Mouse (Mus musculus): Measurements from ENCODE around the gene Synpo2. TPM values are rescaled to one million over a fixed set of nuclear protein-coding genes. Genes with fewer than 3 reads are reported as not detected.
A peak's percentile ranks its signal among the peaks of the same experiment; 100 is the strongest.

Gene Synpo2
- total and polyA plus RNA-seq, 2 experiments from 2014 or later, result 1.6 to 2.5 TPM

DNA sequence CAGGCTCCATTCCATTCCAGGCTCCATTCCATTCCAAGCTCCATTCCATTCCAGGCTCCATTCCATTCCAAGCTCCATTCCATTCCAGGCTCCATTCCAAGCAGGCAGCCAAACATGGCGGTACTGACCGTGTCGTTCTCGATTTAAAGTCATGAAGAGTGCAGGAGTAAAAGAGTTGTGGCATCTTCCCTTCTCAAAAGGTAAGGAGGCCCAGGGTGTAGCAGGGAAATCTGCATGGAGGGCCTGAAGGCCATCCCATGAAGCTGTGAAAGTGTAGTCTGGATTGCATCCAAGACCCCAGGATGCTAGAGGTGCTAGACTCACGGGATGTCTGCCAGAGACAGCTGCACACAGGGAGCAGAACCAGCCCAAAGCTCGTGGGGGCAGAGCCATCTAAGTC lies 28.8 kb upstream of the Synpo2 start:
- Histone ChIP-seq H3K4me3 (ENCODE audit: low read depth, low read length) (peak overlapping the region; percentile 22), H3K4me1 (ENCODE audit: insufficient read depth) (no peaks in the 10 kb centered on the region), H3K4me2 (ENCODE audit: low read depth) (peak overlapping the region; percentile 30; the same call in 1 of the 2 replicates), H3K9me3 (ENCODE audit: low read length) (no peaks in the 10 kb centered on the region), H3K27ac (ENCODE audit: low read depth, low read length) (no peak overlapping the region), H3K36me3 (ENCODE audit: insufficient read depth) (no peaks in the 10 kb centered on the region), H3K9ac (no peak overlapping the region), H3K27me3 (ENCODE audit: insufficient read depth, low read length) (no peaks in the 10 kb centered on the region)
- DNase-seq (peak; percentile 49), ATAC-seq (no peak)
- TF ChIP-seq CTCF (IDR thresholded peaks at IDR 0.05; ENCODE audit: low read depth), result no peak
- WGBS, result 42% methylated on average over 6 of the region's 6 CpGs

- H3K4me3 ChIP-seq (ENCODE audit: low read depth, low read length), result no peak overlapping the region
- ATAC-seq (no peak), DNase-seq (no peak)
- H3K27ac ChIP-seq (ENCODE audit: low read depth, low read length), result no peak overlapping the region
- H3K36me3 ChIP-seq (ENCODE audit: insufficient read depth), result no peaks in the 10 kb centered on the region
- H3K9ac ChIP-seq, result no peak overlapping the region
- no peaks in the 10 kb centered on the region for H3K27me3 ChIP-seq (ENCODE audit: insufficient read depth, low read length)
- H3K4me2 ChIP-seq (ENCODE audit: low read depth), result no peak overlapping the region
- 44% methylated on average over 4 of the region's 4 CpGs for WGBS
- TF ChIP-seq CTCF (IDR thresholded peaks at IDR 0.05; ENCODE audit: low read depth), result no peak
- H3K9me3 ChIP-seq (ENCODE audit: low read length), result no peaks in the 10 kb centered on the region
- no peaks in the 10 kb centered on the region for H3K4me1 ChIP-seq (ENCODE audit: insufficient read depth)
Observed at GRCm38 (mm10) chr3:123258709-123259108, 22.8 kb upstream of the Synpo2 start.

DNA sequence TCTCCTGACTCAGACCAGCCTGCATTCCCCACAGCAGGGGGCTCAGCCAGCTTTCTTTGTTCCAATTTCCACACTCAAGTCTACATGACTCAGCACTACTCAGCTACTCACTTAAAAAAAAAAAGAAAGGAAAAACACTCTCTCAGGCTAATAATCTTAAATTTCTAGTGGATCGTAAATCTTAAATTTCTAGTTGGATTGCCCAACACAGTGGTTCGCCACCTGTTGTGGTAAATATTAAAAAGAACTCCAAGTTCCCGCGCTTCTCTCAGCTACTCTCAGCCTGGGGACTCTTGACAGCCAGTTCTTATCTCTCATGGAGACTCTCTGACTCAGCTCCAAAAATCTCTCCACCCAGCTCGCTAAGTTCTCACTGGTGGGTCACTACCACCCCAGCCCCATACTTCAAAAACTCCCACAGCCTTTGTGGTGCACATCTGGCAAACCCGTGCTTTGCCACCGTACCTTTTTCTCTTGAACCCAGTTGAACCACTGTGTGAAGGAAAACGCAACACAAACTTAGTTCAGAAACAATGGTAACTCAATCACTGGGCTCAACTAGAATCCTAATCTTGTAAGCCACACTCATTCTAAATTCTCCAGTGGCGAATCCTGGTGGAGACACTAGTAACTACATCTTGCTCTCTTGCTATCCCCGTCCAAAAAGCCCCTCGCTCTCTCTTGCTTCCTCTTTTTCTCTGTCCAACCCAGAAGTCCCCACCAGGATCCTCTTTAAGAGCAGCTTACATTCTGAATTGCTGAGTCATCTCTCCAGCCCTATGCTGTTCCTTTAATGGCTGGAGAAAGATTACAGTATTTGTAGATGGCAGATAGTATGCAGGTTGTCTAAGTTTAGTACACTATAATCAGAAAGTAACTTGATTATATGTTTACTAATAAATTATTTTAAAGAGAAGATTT lies 20.5 kb upstream of the Synpo2 start:
- Histone ChIP-seq H3K27me3 (ENCODE audit: insufficient read depth, low read length) (no peaks in the 10 kb centered on the region), H3K9ac (no peak overlapping the region), H3K27ac (ENCODE audit: low read depth, low read length) (no peak overlapping the region), H3K4me1 (ENCODE audit: insufficient read depth) (no peaks in the 10 kb centered on the region), H3K4me3 (ENCODE audit: low read depth, low read length) (no peak overlapping the region), H3K9me3 (ENCODE audit: low read length) (no peaks in the 10 kb centered on the region), H3K4me2 (ENCODE audit: low read depth) (no peak overlapping the region), H3K36me3 (ENCODE audit: insufficient read depth) (no peaks in the 10 kb centered on the region)
- WGBS, result 84% methylated on average over 11 of the region's 11 CpGs
- ATAC-seq (no peak), DNase-seq (no peak)
- TF ChIP-seq CTCF (IDR thresholded peaks at IDR 0.05; ENCODE audit: low read depth), result no peak

DNA sequence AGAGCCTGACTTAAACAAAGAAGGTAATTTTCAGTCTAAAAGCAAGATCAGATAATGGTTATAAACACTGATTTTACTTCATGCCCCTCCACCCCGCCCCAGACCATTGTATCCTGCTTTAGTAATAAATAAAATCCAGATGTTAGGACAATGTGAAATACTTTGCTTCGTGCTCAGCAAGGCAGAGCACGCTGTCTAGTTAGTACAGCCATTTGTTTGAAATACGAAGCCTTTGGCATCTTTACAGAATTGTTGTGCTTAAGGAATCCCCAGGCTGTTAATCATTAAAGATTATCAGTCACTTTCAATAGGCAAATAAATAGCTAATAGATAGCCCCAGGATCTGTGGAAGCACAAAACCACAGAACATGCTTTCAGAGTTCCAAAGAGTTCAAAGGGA lies 9.7 kb upstream of the Synpo2 start:
- H3K9me3 ChIP-seq (ENCODE audit: low read length), result no peaks in the 10 kb centered on the region
- no peaks in the 10 kb centered on the region for H3K27me3 ChIP-seq (ENCODE audit: insufficient read depth, low read length)
- DNase-seq, result no peak
- no peaks in the 10 kb centered on the region for H3K36me3 ChIP-seq (ENCODE audit: insufficient read depth)
- no peak overlapping the region for H3K27ac ChIP-seq (ENCODE audit: low read depth, low read length)
- ATAC-seq, result no peak
- WGBS, result 54% methylated on average over 4 of the region's 4 CpGs
- no peak for TF ChIP-seq CTCF (IDR thresholded peaks at IDR 0.05; ENCODE audit: low read depth)
- H3K9ac ChIP-seq, result no peak overlapping the region
- no peaks in the 10 kb centered on the region; the same call in 1 of the 2 replicates for H3K4me1 ChIP-seq (ENCODE audit: insufficient read depth)
- H3K4me2 ChIP-seq (ENCODE audit: low read depth), result no peak overlapping the region
- H3K4me3 ChIP-seq (ENCODE audit: low read depth, low read length), result no peak overlapping the region

GRCm38 (mm10) chr3:123244376-123244775 lies 8.4 kb upstream of the Synpo2 start:
- H3K9me3 ChIP-seq (ENCODE audit: low read length), result no peaks in the 10 kb centered on the region
- WGBS, result 72% methylated on average over 5 of the region's 5 CpGs
- no peak for ATAC-seq

GRCm38 (mm10) chr3:123237446-123237845 lies 1.5 kb upstream of the Synpo2 start:
- no peak overlapping the region for H3K4me2 ChIP-seq (ENCODE audit: low read depth)
- no peak overlapping the region for H3K27ac ChIP-seq (ENCODE audit: low read depth, low read length)
- H3K4me1 ChIP-seq (ENCODE audit: insufficient read depth), result no peaks in the 10 kb centered on the region

More at GRCm38 (mm10) chr3:123244376-123244775, 8.4 kb upstream of the Synpo2 start:
- Histone ChIP-seq H3K9ac (no peak overlapping the region), H3K27ac (ENCODE audit: low read depth, low read length) (no peak overlapping the region), H3K4me2 (ENCODE audit: low read depth) (no peak overlapping the region), H3K4me1 (ENCODE audit: insufficient read depth) (no peaks in the 10 kb centered on the region; the same call in 1 of the 2 replicates), H3K36me3 (ENCODE audit: insufficient read depth) (no peaks in the 10 kb centered on the region), H3K27me3 (ENCODE audit: insufficient read depth, low read length) (no peaks in the 10 kb centered on the region), H3K4me3 (ENCODE audit: low read depth, low read length) (no peak overlapping the region)
- no peak for TF ChIP-seq CTCF (IDR thresholded peaks at IDR 0.05; ENCODE audit: low read depth)
- no peak for DNase-seq

GRCm38 (mm10) chr3:123237039-123237438 lies 1.1 kb upstream of the Synpo2 start:
- no peaks in the 10 kb centered on the region for H3K4me1 ChIP-seq (ENCODE audit: insufficient read depth)
- H3K27ac ChIP-seq (ENCODE audit: low read depth, low read length), result no peak overlapping the region
- 28% methylated on average over 7 of the region's 7 CpGs for WGBS
- H3K27me3 ChIP-seq (ENCODE audit: insufficient read depth, low read length), result no peaks in the 10 kb centered on the region
- DNase-seq, result no peak
- no peaks in the 10 kb centered on the region for H3K36me3 ChIP-seq (ENCODE audit: insufficient read depth)
- ATAC-seq, result no peak
- H3K4me3 ChIP-seq (ENCODE audit: low read depth, low read length), result no peak overlapping the region
- no peak overlapping the region for H3K4me2 ChIP-seq (ENCODE audit: low read depth)
- no peaks in the 10 kb centered on the region for H3K9me3 ChIP-seq (ENCODE audit: low read length)
- no peak for TF ChIP-seq CTCF (IDR thresholded peaks at IDR 0.05; ENCODE audit: low read depth)
- no peak overlapping the region for H3K9ac ChIP-seq

More at GRCm38 (mm10) chr3:123237446-123237845, 1.5 kb upstream of the Synpo2 start:
- no peak for TF ChIP-seq CTCF (IDR thresholded peaks at IDR 0.05; ENCODE audit: low read depth)
- H3K9ac ChIP-seq, result no peak overlapping the region
- no peaks in the 10 kb centered on the region for H3K27me3 ChIP-seq (ENCODE audit: insufficient read depth, low read length)
- no peak overlapping the region for H3K4me3 ChIP-seq (ENCODE audit: low read depth, low read length)
- no peaks in the 10 kb centered on the region for H3K36me3 ChIP-seq (ENCODE audit: insufficient read depth)
- DNase-seq (no peak), ATAC-seq (no peak)
- no peaks in the 10 kb centered on the region for H3K9me3 ChIP-seq (ENCODE audit: low read length)
